Mouse (Mus musculus) midbrain, postnatal 0 days (tissue): ENCODE measurements around the gene Pdhb. TPM values are rescaled to one million over a fixed set of nuclear protein-coding genes. Genes with fewer than 3 reads are reported as not detected.

ENCODE experiments used
- ATAC-seq: fragments of 200-750 bp; cut with Nextera tagmentation; 2 replicates; pipeline ENCODE4 v1.8.0; 2017; ENCODE audit warnings: moderate number of reproducible peaks, mild to moderate bottlenecking, moderate TSS enrichment, moderate library complexity; ENCODE audit not compliant: low FRiP score
- DNase-seq: peaks from one replicate; pipeline ENCODE4 v3.0.0-alpha.2; 2015; ENCODE audit warnings: low spot score
- H3K27ac ChIP-seq: fragments of 300-500 bp; sonication (generic); 2 replicates; pipeline ENCODE4 v1.5.1; 2014; ENCODE audit warnings: low read depth, mild to moderate bottlenecking, low read length, mixed read lengths
- H3K27me3 ChIP-seq: fragments of 300-500 bp; sonication (generic); 2 replicates; pipeline ENCODE4 v1.6.1; 2014; ENCODE audit warnings: low read length, control low read depth, mixed read lengths; ENCODE audit not compliant: insufficient read depth
- H3K36me3 ChIP-seq: fragments of 300-500 bp; sonication (generic); 2 replicates; pipeline ENCODE4 v1.6.1; 2014; ENCODE audit warnings: low read length, control low read depth, mixed read lengths; ENCODE audit not compliant: insufficient read depth
- H3K4me1 ChIP-seq: fragments of 300-500 bp; sonication (generic); 2 replicates; pipeline ENCODE4 v1.6.1; 2014; ENCODE audit warnings: mild to moderate bottlenecking, control low read depth, antibody characterized with exemption, low read length, mixed read lengths; ENCODE audit not compliant: insufficient read depth
- H3K4me2 ChIP-seq: fragments of 300-500 bp; sonication (generic); 2 replicates; pipeline ENCODE4 v1.6.1; 2014; ENCODE audit warnings: low read depth, mild to moderate bottlenecking, low read length, mixed read lengths; ENCODE audit not compliant: poor library complexity, severe bottlenecking
- H3K4me3 ChIP-seq: fragments of 300-500 bp; sonication (generic); 2 replicates; pipeline ENCODE4 v1.5.1; 2014; ENCODE audit warnings: low read depth, mild to moderate bottlenecking, low read length, moderate library complexity
- H3K9ac ChIP-seq: fragments of 300-500 bp; sonication (generic); replicated peaks from 2 replicates; pipeline ENCODE4 v1.6.1; 2014; ENCODE audit warnings: mild to moderate bottlenecking, low read length, moderate library complexity, mixed read lengths; ENCODE audit not compliant: poor library complexity, severe bottlenecking
- H3K9me3 ChIP-seq: fragments of 300-500 bp; sonication (generic); 2 replicates; pipeline ENCODE4 v1.6.1; 2016; ENCODE audit warnings: low read length, control low read depth
- CTCF ChIP-seq: IDR thresholded peaks from 2 replicates; pipeline ENCODE4 v1.5.1; 2016; ENCODE audit warnings: antibody characterized with exemption, mild to moderate bottlenecking
- WGBS: fragments of 180-500 bp; shearing (Covaris S2); extraction: QIAGEN DNeasy Blood & Tissue Kit; methylation state at CpG from one replicate; pipeline ENCODE4 v1.1.7; 2014; 5-methylcytosine and 5-hydroxymethylcytosine counted together
- polyA plus RNA-seq: library from polyadenylated mRNA; unstranded; fragments of >200 nt; fragmentation: Nextera tagmentation; extraction: Ambion mirVana; gene quantifications from 2 replicates; pipeline ENCODE4 v1.2.1, GENCODE M21; 2015
- total RNA-seq: library from RNA; depleted of rRNA; stranded (reverse); fragments of >200 nt; gene quantifications from 2 replicates; pipeline ENCODE4 v1.2.3, GENCODE M21; 2014

The Pdhb gene
- total and polyA plus RNA-seq, 2 experiments from 2014 or later, result 153 to 256 TPM

DNA sequence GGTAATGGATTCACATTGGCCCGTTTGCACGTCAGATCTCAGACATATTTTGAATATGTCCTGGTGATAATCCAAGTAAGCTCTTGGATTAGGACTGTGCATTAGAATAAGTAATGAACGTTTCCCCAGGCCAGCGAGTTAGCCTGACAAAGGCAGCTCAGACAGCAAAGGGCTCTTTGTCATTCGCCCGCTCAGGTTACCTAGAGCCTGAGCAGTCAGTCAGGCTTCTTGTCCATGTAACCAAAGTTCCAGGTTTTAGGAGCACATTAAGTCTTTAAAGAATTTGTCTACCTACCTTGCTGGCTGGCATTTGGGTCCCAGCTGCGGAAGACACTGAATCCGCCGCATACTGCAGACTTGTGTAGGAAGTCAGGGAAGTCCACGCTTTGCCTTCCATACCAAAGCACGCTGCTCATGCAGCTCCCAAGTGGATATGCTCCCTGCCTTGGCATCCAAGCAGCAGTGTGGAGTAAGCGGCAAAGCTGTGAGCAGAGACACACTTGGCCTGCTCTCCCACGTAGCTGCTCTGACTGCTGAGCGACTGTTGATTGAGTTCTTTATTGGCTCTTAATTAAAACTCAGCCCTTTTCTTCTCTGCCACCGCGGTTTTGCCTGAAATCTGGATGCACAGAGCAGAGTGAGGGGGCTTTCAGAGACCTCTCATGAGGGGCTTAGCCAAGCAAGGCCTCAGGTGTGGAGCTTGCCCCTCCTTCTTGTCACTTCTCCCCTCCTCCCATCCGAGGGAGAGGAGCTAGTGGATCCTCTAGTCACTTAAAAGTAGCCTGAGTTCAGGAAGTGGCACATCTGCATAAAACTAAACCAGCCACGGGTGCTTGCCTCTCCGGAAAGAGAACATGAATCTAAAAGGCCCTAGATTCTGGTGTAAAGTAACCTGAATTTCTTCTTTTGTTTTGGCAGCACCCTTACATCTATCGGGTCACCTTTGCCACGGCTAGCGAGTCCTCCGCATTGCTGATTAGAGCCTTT is 32.8 kb downstream of the Pdhb start:
- WGBS, result 37% methylated on average over 23 of the region's 23 CpGs
- peaks cover 52% of the 10 kb centered on the region for H3K36me3 ChIP-seq

DNA sequence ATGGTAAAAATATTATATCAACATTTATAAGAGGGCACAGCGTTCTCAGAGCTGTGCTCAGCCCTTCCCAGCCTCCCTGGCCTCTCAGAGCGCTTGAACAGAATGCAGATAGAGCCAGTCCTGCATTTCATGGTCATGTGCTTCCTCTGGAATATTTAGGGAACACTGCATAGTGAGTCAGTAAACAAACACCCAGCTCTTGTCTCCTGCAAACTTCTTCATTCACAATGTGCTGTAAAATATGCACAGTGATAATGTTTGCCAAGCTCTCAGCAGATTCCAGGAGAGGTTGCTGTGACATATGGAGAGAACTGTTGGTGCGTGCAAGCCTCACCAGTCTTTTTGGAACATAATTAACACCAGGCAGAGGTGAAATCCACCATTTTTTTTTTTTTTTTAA is 37.7 kb downstream of the Pdhb start:
- no peaks in the 10 kb centered on the region for H3K4me1 ChIP-seq
- H3K4me3 ChIP-seq, result no peak overlapping the region
- no peak overlapping the region for H3K9ac ChIP-seq
- H3K36me3 ChIP-seq, result peaks cover 42% of the 10 kb centered on the region
- WGBS, result 77% methylated on average over 3 of the region's 3 CpGs
- no peaks in the 10 kb centered on the region for H3K9me3 ChIP-seq
- no peak overlapping the region for H3K27ac ChIP-seq
- ATAC-seq, result no peak
- TF ChIP-seq CTCF, result no peak
- DNase-seq, result peak; percentile 35
- H3K4me2 ChIP-seq, result no peak overlapping the region
- no peaks in the 10 kb centered on the region for H3K27me3 ChIP-seq

More for the DNA sequence above, 32.8 kb downstream of the Pdhb start:
- Histone ChIP-seq H3K4me3 (no peak overlapping the region), H3K9ac (no peak overlapping the region; the same call in 1 of the 2 replicates), H3K27me3 (no peaks in the 10 kb centered on the region), H3K4me1 (no peaks in the 10 kb centered on the region), H3K9me3 (no peaks in the 10 kb centered on the region), H3K27ac (no peak overlapping the region), H3K4me2 (no peak overlapping the region)
- no peak for TF ChIP-seq CTCF
- DNase-seq, result peak; percentile 14
- no peak for ATAC-seq

DNA sequence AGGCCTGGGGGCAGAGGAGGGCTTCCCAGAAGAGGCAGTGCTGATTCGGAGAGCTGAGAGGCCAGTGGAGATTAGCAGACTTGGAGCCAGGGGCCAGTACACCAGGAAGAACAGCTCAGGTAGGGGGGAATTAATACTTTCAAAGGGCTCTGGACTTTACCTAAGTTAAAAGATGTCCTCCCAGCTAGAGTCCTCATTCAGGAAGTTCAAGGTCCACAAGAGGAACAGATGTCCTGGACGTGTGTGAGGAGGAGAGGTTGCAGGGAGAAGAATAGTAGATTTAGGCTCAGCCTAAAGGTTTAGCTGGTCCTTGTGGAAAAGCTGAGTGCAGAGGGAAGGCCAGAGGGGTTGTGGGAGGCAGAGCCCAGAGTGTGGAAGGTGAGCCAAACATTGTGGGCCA is 38.6 kb downstream of the Pdhb start:
- ATAC-seq, result no peak
- WGBS, result 66% methylated on average over 2 of the region's 2 CpGs
- no peak for TF ChIP-seq CTCF

DNA sequence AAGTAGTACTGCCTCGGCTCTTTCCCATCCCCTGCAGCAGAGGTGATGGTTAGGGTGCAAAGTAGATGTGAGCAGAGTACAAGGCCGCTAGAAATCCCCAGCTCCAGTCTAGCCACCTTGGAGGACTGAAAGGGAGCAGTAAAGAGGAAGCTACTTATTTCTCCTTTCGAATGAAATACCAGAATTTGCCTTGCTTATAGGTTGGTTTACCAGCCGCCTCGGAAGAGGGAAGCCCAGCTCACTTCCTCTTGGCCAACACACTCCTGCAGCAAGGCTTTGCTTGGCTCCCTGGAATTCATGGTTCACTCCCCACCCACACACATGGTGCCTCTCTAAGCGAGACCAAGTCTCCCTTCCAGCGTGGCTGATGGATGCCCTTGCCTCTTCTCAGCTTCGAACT is 40.0 kb downstream of the Pdhb start:
- Histone ChIP-seq H3K4me3 (no peak overlapping the region), H3K36me3 (peaks cover 27% of the 10 kb centered on the region), H3K27me3 (no peaks in the 10 kb centered on the region), H3K4me2 (no peak overlapping the region), H3K4me1 (no peaks in the 10 kb centered on the region), H3K27ac (no peak overlapping the region), H3K9me3 (no peaks in the 10 kb centered on the region), H3K9ac (no peak overlapping the region)
- no peak for TF ChIP-seq CTCF
- ATAC-seq, result no peak
- no peak for DNase-seq
- WGBS, result 92% methylated on average over 8 of the region's 8 CpGs

More for the DNA sequence above, 38.6 kb downstream of the Pdhb start:
- Histone ChIP-seq H3K36me3 (peaks cover 34% of the 10 kb centered on the region), H3K27me3 (no peaks in the 10 kb centered on the region), H3K9me3 (no peaks in the 10 kb centered on the region), H3K27ac (no peak overlapping the region), H3K4me2 (no peak overlapping the region), H3K9ac (no peak overlapping the region), H3K4me1 (no peaks in the 10 kb centered on the region), H3K4me3 (no peak overlapping the region)
- DNase-seq, result no peak

- Histone ChIP-seq H3K4me2 (no peak overlapping the region), H3K4me1 (no peaks in the 10 kb centered on the region), H3K27me3 (no peaks in the 10 kb centered on the region), H3K36me3 (peaks cover 34% of the 10 kb centered on the region), H3K9me3 (no peaks in the 10 kb centered on the region), H3K9ac (no peak overlapping the region), H3K27ac (no peak overlapping the region), H3K4me3 (no peak overlapping the region)
- TF ChIP-seq CTCF, result no peak
- ATAC-seq (no peak), DNase-seq (no peak)
- WGBS, result 81% methylated on average over 5 of the region's 5 CpGs
Observed at GRCm38 (mm10) chr14:8127971-8128370, 44.9 kb downstream of the Pdhb start.
